Mouse (Mus musculus): ENCODE data around the gene Lamtor4.

GRCm38 (mm10) chr5:138277994-138278393 lies 22.7 kb downstream of the Lamtor4 start:
- no peak for TF ChIP-seq CTCF (IDR thresholded peaks at IDR 0.05; ENCODE audit: extremely low read depth, insufficient read depth, insufficient read length, insufficient replicate concordance)
- TF ChIP-seq POLR2A (IDR thresholded peaks at IDR 0.05; ENCODE audit: low read depth, low read length) = no peak

All from spleen, adult 2 months (tissue).